Comparison of ENCODE assay signal across 23 mouse cellular contexts in the genomic region with DNA sequence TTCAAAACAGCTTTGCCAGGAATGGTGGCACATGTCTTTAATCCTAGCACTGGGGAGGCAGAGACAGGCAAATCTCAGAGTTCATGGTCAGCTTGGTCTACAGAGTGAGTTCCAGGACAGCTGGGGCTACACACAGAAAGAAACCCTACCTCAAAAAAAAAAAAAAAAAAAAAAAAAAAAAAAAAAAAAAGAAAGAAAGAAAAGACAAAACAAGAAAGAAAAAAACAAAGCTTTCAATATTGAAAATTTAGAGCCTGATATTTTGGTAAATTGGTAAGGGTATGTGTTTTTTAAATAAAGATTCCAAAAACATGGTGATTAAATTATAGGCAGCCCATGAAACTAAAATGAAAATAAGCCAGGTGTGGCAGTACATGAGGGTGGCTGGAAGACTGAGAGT. TPM values are rescaled to one million over a fixed set of nuclear protein-coding genes. Genes with fewer than 3 reads are reported as not detected.
DNase-seq lines count a peak whose midpoint lies in the region; ATAC-seq and TF ChIP-seq lines count a peak whose summit lies in the region.
"Had no signal": no experiment of that assay in that cellular context is flagged by ENCODE, and none has a peak within 500 bp of the region (broad histone marks: within the 10 kb centered on the region; RNA-seq: fewer than 3 reads in every experiment).

No protein-coding gene starts in this region.

- H3K27ac ChIP-seq in CH12.LX (ENCODE audit: insufficient read depth, low read depth) = no peak overlapping the region
- H3K27ac ChIP-seq in MEL (ENCODE audit: control insufficient read depth, low read depth, low read length) = no peak overlapping the region
- peak overlapping the region; percentile 58; the same call in 1 of the 2 replicates for H3K27ac ChIP-seq in liver, postnatal 0 days (ENCODE audit: low read depth)
- H3K27ac ChIP-seq in hindbrain, embryonic 13.5 days = no peak overlapping the region
- H3K27ac ChIP-seq: embryonic facial prominence, embryonic 13.5 days; embryonic facial prominence, embryonic 15.5 days; forebrain, embryonic 10.5 days; forebrain, embryonic 12.5 days; forebrain, embryonic 15.5 days had no signal

- in situ Hi-C loops in CH12.LX (cut with MboI; ENCODE audit: low pct_ligation_motif_present, low pct_unique_long_range_greater_than_20kb, low sequenced_read_pairs) = no loop called here

- ATAC-seq in liver, postnatal 0 days = no peak
- no peak for ATAC-seq in hindbrain, embryonic 13.5 days (ENCODE audit: low FRiP score)
- ATAC-seq: forebrain, embryonic 15.5 days; forebrain, postnatal 0 days had no signal

- TF ChIP-seq RAD21 in CH12.LX (IDR thresholded peaks at IDR 0.05; ENCODE audit: low read depth, low read length) (no peak), MEL (IDR thresholded peaks at IDR 0.05; ENCODE audit: low read depth, low read length) (no peak)

- H3K4me1 ChIP-seq in CH12.LX (ENCODE audit: control insufficient read depth in 1 of 2, insufficient read depth in 2 of 2) (peaks cover 0 to 7% of the 10 kb centered on the region in 2 experiments; a peak in 2 of 4 replicates), MEL (ENCODE audit: control insufficient read depth in 1 of 2, insufficient read depth in 2 of 2, low read length in 2 of 2) (peaks cover 7 to 15% of the 10 kb centered on the region in 2 experiments; a peak in 3 of 4 replicates)
- H3K4me1 ChIP-seq in liver, postnatal 0 days (ENCODE audit: insufficient read depth) = peaks cover 33% of the 10 kb centered on the region
- peaks cover 14% of the 10 kb centered on the region for H3K4me1 ChIP-seq in hindbrain, embryonic 13.5 days (replicated peaks)

- TF ChIP-seq POLR2A in CH12.LX (IDR thresholded peaks at IDR 0.05; ENCODE audit: low read depth, low read length) (no peak), MEL (IDR thresholded peaks at IDR 0.05; ENCODE audit: control insufficient read depth in 1 of 2, insufficient read depth in 1 of 2, low read depth in 1 of 2, low read length in 2 of 2, poor library complexity in 1 of 2) (no peak)

- H3K36me3 ChIP-seq in CH12.LX (replicated peaks in 1 of 2; ENCODE audit: control insufficient read depth in 1 of 2, insufficient read depth in 1 of 2, low read length in 1 of 2) (peaks cover 0 to 21% of the 10 kb centered on the region in 2 experiments), MEL (ENCODE audit: control insufficient read depth in 1 of 2, insufficient read depth in 2 of 2, low read length in 2 of 2) (peaks cover 0 to 12% of the 10 kb centered on the region in 2 experiments; a peak in 2 of 4 replicates)
- no peaks in the 10 kb centered on the region for H3K36me3 ChIP-seq in liver, postnatal 0 days (replicated peaks; ENCODE audit: insufficient read depth, low read length)
- no peaks in the 10 kb centered on the region for H3K36me3 ChIP-seq in hindbrain, embryonic 13.5 days
- H3K36me3 ChIP-seq: embryonic facial prominence, embryonic 13.5 days; embryonic facial prominence, embryonic 15.5 days; forebrain, embryonic 10.5 days; forebrain, embryonic 12.5 days; forebrain, embryonic 15.5 days; G1E had no signal

- no peak overlapping the region for H3K4me2 ChIP-seq in CH12.LX (ENCODE audit: insufficient read depth, low read depth, poor library complexity, severe bottlenecking)
- no peak overlapping the region for H3K4me2 ChIP-seq in liver, postnatal 0 days (ENCODE audit: low read depth, low read length)
- no peak overlapping the region for H3K4me2 ChIP-seq in hindbrain, embryonic 13.5 days
- H3K4me2 ChIP-seq: embryonic facial prominence, embryonic 13.5 days; embryonic facial prominence, embryonic 15.5 days; forebrain, embryonic 12.5 days; forebrain, embryonic 15.5 days had no signal

- no peak for TF ChIP-seq EP300 in CH12.LX (IDR thresholded peaks at IDR 0.05; ENCODE audit: low read length)
- no peak for TF ChIP-seq EP300 in MEL (IDR thresholded peaks at IDR 0.05; ENCODE audit: low read depth in 1 of 2, low read length in 2 of 2)
- TF ChIP-seq EP300 in liver, postnatal 0 days (IDR thresholded peaks at IDR 0.05; ENCODE audit: low read depth) = no peak

- no peak for DNase-seq in CH12.LX (ENCODE audit: extremely low read depth)
- no peak for DNase-seq in MEL (ENCODE audit: low read depth, low spot score)
- DNase-seq in liver, postnatal 0 days = no peak
- DNase-seq in heart, adult 8-10 months (ENCODE audit: low spot score) = no peak
- DNase-seq: adrenal gland, adult 2 months; adrenal gland, postnatal 10 days; adrenal gland, postnatal 25 days; cerebellum, adult 11 months; cerebellum, adult 18-20 months; cerebellum, adult 8-10 months; cerebellum, adult 9-11 months; cerebellum, postnatal 14 days; cerebellum, postnatal 36 days; embryo, embryonic 11 days; forebrain, postnatal 0 days had no signal

- dilution Hi-C loops in CH12.LX (cut with MboI; ENCODE audit: extremely low pct_ligation_motif_present, extremely low pct_unique_long_range_greater_than_20kb, low sequenced_read_pairs) = no loop called here

- H3K9me3 ChIP-seq in CH12.LX (replicated peaks; ENCODE audit: low read length) (peaks cover 2% of the 10 kb centered on the region), MEL (replicated peaks; ENCODE audit: insufficient read depth, low read length) (no peaks in the 10 kb centered on the region)
- H3K9me3 ChIP-seq in liver, postnatal 0 days (ENCODE audit: low read length) = no peaks in the 10 kb centered on the region
- H3K9me3 ChIP-seq in hindbrain, embryonic 13.5 days = no peaks in the 10 kb centered on the region
- H3K9me3 ChIP-seq: embryonic facial prominence, embryonic 13.5 days; embryonic facial prominence, embryonic 15.5 days; forebrain, embryonic 10.5 days; forebrain, embryonic 12.5 days; forebrain, embryonic 15.5 days; G1E had no signal

- peaks cover 9% of the 10 kb centered on the region for H3K79me2 ChIP-seq in CH12.LX (replicated peaks; ENCODE audit: control insufficient read depth, extremely low read depth, insufficient read depth, poor library complexity, severe bottlenecking)
- H3K79me2 ChIP-seq in MEL (ENCODE audit: control insufficient read depth, insufficient read depth, low read length, poor library complexity) = peaks cover 24% of the 10 kb centered on the region

- TF ChIP-seq CTCF in CH12.LX (conservative IDR thresholded peaks at IDR 0.05 in 1 of 2, IDR thresholded peaks at IDR 0.05 in 1 of 2; ENCODE audit: low read depth in 2 of 2, low read length in 2 of 2) = no peak
- TF ChIP-seq CTCF in MEL (IDR thresholded peaks at IDR 0.05 in 2 of 3, conservative IDR thresholded peaks at IDR 0.05 in 1 of 3; ENCODE audit: control insufficient read depth in 1 of 3, insufficient read depth in 1 of 3, low read depth in 2 of 3, low read length in 3 of 3, poor library complexity in 1 of 3, severe bottlenecking in 1 of 3) = no peak
- TF ChIP-seq CTCF in liver, postnatal 0 days (IDR thresholded peaks at IDR 0.05; ENCODE audit: low read depth) = no peak

- H3K9ac ChIP-seq in CH12.LX (ENCODE audit: insufficient read depth, low read depth) (no peak overlapping the region), MEL (ENCODE audit: control insufficient read depth, low read depth, low read length, poor library complexity, severe bottlenecking) (no peak overlapping the region)
- H3K9ac ChIP-seq in liver, postnatal 0 days (replicated peaks) = no peak overlapping the region
- no peak overlapping the region for H3K9ac ChIP-seq in hindbrain, embryonic 13.5 days
- H3K9ac ChIP-seq: embryonic facial prominence, embryonic 13.5 days; embryonic facial prominence, embryonic 15.5 days; forebrain, embryonic 12.5 days; forebrain, embryonic 15.5 days; forebrain, postnatal 0 days had no signal

- H3K4me3 ChIP-seq in CH12.LX (replicated peaks in 1 of 3; ENCODE audit: low read depth in 2 of 3, low read length in 2 of 3, poor library complexity in 1 of 3) (no peak overlapping the region), MEL (ENCODE audit: control insufficient read depth in 1 of 2, insufficient read depth in 1 of 2, low read depth in 2 of 2, low read length in 2 of 2) (no peak overlapping the region)
- H3K4me3 ChIP-seq in liver, postnatal 0 days (ENCODE audit: low read depth, low read length) = no peak overlapping the region
- no peak overlapping the region for H3K4me3 ChIP-seq in hindbrain, embryonic 13.5 days
- H3K4me3 ChIP-seq: embryonic facial prominence, embryonic 13.5 days; embryonic facial prominence, embryonic 15.5 days; erythroblast, embryonic 14.5 days; forebrain, embryonic 10.5 days; forebrain, embryonic 12.5 days; forebrain, embryonic 15.5 days had no signal

- H3K27me3 ChIP-seq in CH12.LX (replicated peaks) (no peaks in the 10 kb centered on the region), MEL (ENCODE audit: control insufficient read depth in 1 of 2, insufficient read depth in 2 of 2, low read length in 2 of 2) (no peaks in the 10 kb centered on the region)
- H3K27me3 ChIP-seq in liver, postnatal 0 days (ENCODE audit: insufficient read depth, low read length) = no peaks in the 10 kb centered on the region
- H3K27me3 ChIP-seq in hindbrain, embryonic 13.5 days = no peaks in the 10 kb centered on the region
- H3K27me3 ChIP-seq: embryonic facial prominence, embryonic 13.5 days; embryonic facial prominence, embryonic 15.5 days; forebrain, embryonic 12.5 days; forebrain, embryonic 15.5 days had no signal

TF ChIP-seq in CH12.LX, 34 proteins besides CTCF, POLR2A, EP300 and RAD21:
- TF ChIP-seq ZNF384 (IDR thresholded peaks at IDR 0.05; ENCODE audit: low read depth, low read length) (peak; percentile 60; the same call in 1 of the 2 replicates), KAT2A (IDR thresholded peaks at IDR 0.05; ENCODE audit: insufficient replicate concordance, low read length) (no peak)

TF ChIP-seq in MEL, 35 proteins besides CTCF, POLR2A, EP300 and RAD21:
- peak; percentile 54 for TF ChIP-seq ZNF384 (IDR thresholded peaks at IDR 0.05; ENCODE audit: low read depth, low read length)
- TF ChIP-seq ELF1 (IDR thresholded peaks at IDR 0.05; ENCODE audit: low read depth, low read length) = no peak

RNA-seq across cellular contexts. Expression of a gene that starts 29.6 kb away (rescaled TPM):
- total RNA-seq in CH12.LX (2012; rRNA removed) = 28.9 and 31.5 TPM in 2 replicates
- total RNA-seq in CH12.LX (2014; rRNA removed) = 47.4 and 54.5 TPM in 2 replicates
- 35.0 and 36.9 TPM in 2 replicates for polyA plus RNA-seq in CH12.LX (2012; ENCODE audit: insufficient read length, low read depth)
- 19.1 and 23.9 TPM in 2 replicates for total RNA-seq in MEL (2012; rRNA removed)
- 10 to 100 TPM in 1 of 2 experiments, not detected in 1; 17.2 TPM for polyA plus RNA-seq in MEL (2012; ENCODE audit: insufficient read depth in 1 of 2, insufficient read length in 2 of 2, low read depth in 1 of 2, low replicate concordance in 2 of 2, missing spikeins in 1 of 2)
- polyA plus RNA-seq in liver, postnatal 0 days (2015; fragmentation: Nextera tagmentation; extraction: Ambion mirVana) = 4.5 and 5.6 TPM in 2 replicates
- total RNA-seq in heart, adult 8-10 months (2022) = 10 to 100 TPM; 16.8 to 18.6 (median 17.4) TPM
- polyA plus RNA-seq in hindbrain, embryonic 13.5 days (2015; fragmentation: Nextera tagmentation; extraction: Ambion mirVana) = 11.7 and 12.4 TPM in 2 replicates
